Mouse (Mus musculus): ENCODE measurements around the gene Glipr2. TPM values are rescaled to one million over a fixed set of nuclear protein-coding genes. Genes with fewer than 3 reads are reported as not detected.

Glipr2 gene
- total and polyA plus RNA-seq, 3 experiments, result 60.3 to 146 (median 62.8) TPM

DNA sequence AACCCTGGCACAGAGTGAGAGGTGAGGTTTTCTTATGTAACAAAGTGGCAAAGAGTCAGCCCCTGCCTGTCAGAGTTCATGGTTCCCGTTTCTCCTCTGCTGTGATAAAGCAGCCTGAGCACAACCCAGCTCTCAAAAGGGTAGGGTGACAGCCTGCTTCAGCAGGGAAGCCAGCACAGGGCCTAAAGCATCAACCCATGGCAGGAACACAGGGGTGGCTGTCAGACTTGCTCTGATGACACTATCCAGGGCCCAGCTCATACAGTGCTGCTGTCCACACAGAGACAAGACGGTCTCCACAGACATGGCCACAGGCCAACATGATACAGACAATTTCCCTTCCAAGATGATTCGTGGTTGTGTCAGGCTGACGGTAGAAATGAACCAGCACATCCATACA is 25.3 kb upstream of the Glipr2 start:
- TF ChIP-seq NRF1 (IDR thresholded peaks at IDR 0.05; ENCODE audit: low read depth, low read length) (no peak), ZKSCAN1 (IDR thresholded peaks at IDR 0.05; ENCODE audit: borderline replicate concordance, low read depth, low read length) (no peak), ZC3H11A (IDR thresholded peaks at IDR 0.05; ENCODE audit: low read depth, low read length) (no peak), GABPA (IDR thresholded peaks at IDR 0.05; ENCODE audit: insufficient replicate concordance, low read depth, low read length) (no peak), ZNF384 (IDR thresholded peaks at IDR 0.05; ENCODE audit: low read depth, low read length) (no peak), E2F4 (IDR thresholded peaks at IDR 0.05; ENCODE audit: insufficient replicate concordance, low read depth, low read length) (no peak), MYC (IDR thresholded peaks at IDR 0.05; ENCODE audit: low read depth, low read length) (no peak), KAT2A (IDR thresholded peaks at IDR 0.05; ENCODE audit: insufficient replicate concordance, low read length) (no peak), CTCF (conservative IDR thresholded peaks at IDR 0.05 in 1 of 2, IDR thresholded peaks at IDR 0.05 in 1 of 2; ENCODE audit: low read depth in 2 of 2, low read length in 2 of 2) (no peak), ETS1 (conservative IDR thresholded peaks at IDR 0.05; ENCODE audit: low read depth, low read length) (no peak), HCFC1 (IDR thresholded peaks at IDR 0.05; ENCODE audit: low read depth, low read length) (no peak), CHD1 (IDR thresholded peaks at IDR 0.05; ENCODE audit: low read depth, low read length) (no peak), RCOR1 (conservative IDR thresholded peaks at IDR 0.05; ENCODE audit: low read depth, low read length) (no peak), MAZ (IDR thresholded peaks at IDR 0.05; ENCODE audit: low read depth, low read length) (no peak), ZMIZ1 (IDR thresholded peaks at IDR 0.05; ENCODE audit: low read depth, low read length) (no peak), UBTF (IDR thresholded peaks at IDR 0.05; ENCODE audit: low read depth, low read length) (no peak), MEF2A (IDR thresholded peaks at IDR 0.05; ENCODE audit: borderline replicate concordance, low read depth, low read length) (no peak), JUND (conservative IDR thresholded peaks at IDR 0.05; ENCODE audit: low read depth, low read length) (no peak)
- Histone ChIP-seq H3K36me3 (replicated peaks in 1 of 2; ENCODE audit: control insufficient read depth in 1 of 2, insufficient read depth in 1 of 2, low read length in 1 of 2) (peaks cover 2 to 30% of the 10 kb centered on the region in 2 experiments), H3K79me2 (replicated peaks; ENCODE audit: control insufficient read depth, extremely low read depth, insufficient read depth, poor library complexity, severe bottlenecking) (no peaks in the 10 kb centered on the region), H3K4me2 (ENCODE audit: insufficient read depth, low read depth, poor library complexity, severe bottlenecking) (no peak overlapping the region), H3K9me3 (replicated peaks; ENCODE audit: low read length) (peaks cover 3% of the 10 kb centered on the region), H3K27ac (ENCODE audit: insufficient read depth, low read depth) (no peak overlapping the region), H3K27me3 (replicated peaks) (no peaks in the 10 kb centered on the region), H3K4me1 (ENCODE audit: control insufficient read depth in 1 of 2, insufficient read depth in 2 of 2) (peaks cover 0 to 4% of the 10 kb centered on the region in 2 experiments; a peak in 2 of 4 replicates), H3K4me3 (replicated peaks in 1 of 3; ENCODE audit: low read depth in 2 of 3, low read length in 2 of 3, poor library complexity in 1 of 3) (no peak overlapping the region), H3K9ac (ENCODE audit: insufficient read depth, low read depth) (no peak overlapping the region)
- DNase-seq (ENCODE audit: extremely low read depth), result no peak
- dilution Hi-C loops (cut with MboI; ENCODE audit: extremely low pct_ligation_motif_present, extremely low pct_unique_long_range_greater_than_20kb, low sequenced_read_pairs), result no loop called here
- in situ Hi-C loops (cut with MboI; ENCODE audit: low pct_ligation_motif_present, low pct_unique_long_range_greater_than_20kb, low sequenced_read_pairs), result no loop called here

GRCm38 (mm10) chr4:43936186-43936585 is 21.0 kb upstream of the Glipr2 start:
- H3K27ac ChIP-seq (ENCODE audit: insufficient read depth, low read depth), result no peak overlapping the region
- in situ Hi-C loops (cut with MboI; ENCODE audit: low pct_ligation_motif_present, low pct_unique_long_range_greater_than_20kb, low sequenced_read_pairs), result no loop called here
- dilution Hi-C loops (cut with MboI; ENCODE audit: extremely low pct_ligation_motif_present, extremely low pct_unique_long_range_greater_than_20kb, low sequenced_read_pairs), result no loop called here

More at GRCm38 (mm10) chr4:43936186-43936585, 21.0 kb upstream of the Glipr2 start:
- H3K4me1 ChIP-seq (ENCODE audit: control insufficient read depth in 1 of 2, insufficient read depth in 2 of 2), result peaks cover 0 to 14% of the 10 kb centered on the region in 2 experiments; a peak in 2 of 4 replicates
- no peaks in the 10 kb centered on the region for H3K27me3 ChIP-seq (replicated peaks)
- no peak overlapping the region for H3K4me3 ChIP-seq (replicated peaks in 1 of 3; ENCODE audit: low read depth in 2 of 3, low read length in 2 of 3, poor library complexity in 1 of 3)
- H3K4me2 ChIP-seq (ENCODE audit: insufficient read depth, low read depth, poor library complexity, severe bottlenecking), result no peak overlapping the region
- H3K9ac ChIP-seq (ENCODE audit: insufficient read depth, low read depth), result no peak overlapping the region
- no peaks in the 10 kb centered on the region for H3K9me3 ChIP-seq (replicated peaks; ENCODE audit: low read length)
- no peaks in the 10 kb centered on the region for H3K79me2 ChIP-seq (replicated peaks; ENCODE audit: control insufficient read depth, extremely low read depth, insufficient read depth, poor library complexity, severe bottlenecking)
- H3K36me3 ChIP-seq (replicated peaks in 1 of 2; ENCODE audit: control insufficient read depth in 1 of 2, insufficient read depth in 1 of 2, low read length in 1 of 2), result peaks cover 2 to 20% of the 10 kb centered on the region in 2 experiments
- no peak for DNase-seq (ENCODE audit: extremely low read depth)
- TF ChIP-seq RAD21 (IDR thresholded peaks at IDR 0.05; ENCODE audit: low read depth, low read length) (no peak), TBP (conservative IDR thresholded peaks at IDR 0.05; ENCODE audit: low read depth, low read length) (no peak), MAX (IDR thresholded peaks at IDR 0.05; ENCODE audit: low read length) (no peak), USF1 (IDR thresholded peaks at IDR 0.05; ENCODE audit: low read depth, low read length) (no peak), SIN3A (IDR thresholded peaks at IDR 0.05; ENCODE audit: low read length) (no peak), ZKSCAN1 (IDR thresholded peaks at IDR 0.05; ENCODE audit: borderline replicate concordance, low read depth, low read length) (no peak), SMC3 (IDR thresholded peaks at IDR 0.05; ENCODE audit: low read depth, low read length) (no peak), NELFE (IDR thresholded peaks at IDR 0.05; ENCODE audit: low read depth, low read length) (no peak), RCOR1 (conservative IDR thresholded peaks at IDR 0.05; ENCODE audit: low read depth, low read length) (no peak), MAZ (IDR thresholded peaks at IDR 0.05; ENCODE audit: low read depth, low read length) (no peak), KAT2A (IDR thresholded peaks at IDR 0.05; ENCODE audit: insufficient replicate concordance, low read length) (no peak)

All from CH12.LX (cell line).